Mouse (Mus musculus) stomach, embryonic 15.5 days (tissue): ENCODE measurements around the gene Gm15737. TPM values are rescaled to one million over a fixed set of nuclear protein-coding genes. Genes with fewer than 3 reads are reported as not detected.

Source experiments
- ATAC-seq: fragments of 200-750 bp; cut with Nextera tagmentation; 2 replicates; pipeline ENCODE4 v1.8.0; 2017; ENCODE audit warnings: low read depth, moderate number of reproducible peaks, moderate TSS enrichment; ENCODE audit not compliant: insufficient read depth, low FRiP score
- H3K27ac ChIP-seq: fragments of 300-500 bp; sonication (generic); 2 replicates; pipeline ENCODE4 v1.5.1; 2015; ENCODE audit warnings: mild to moderate bottlenecking, inconsistent platforms
- H3K27me3 ChIP-seq: fragments of 300-500 bp; sonication (generic); replicated peaks from 2 replicates; pipeline ENCODE4 v1.6.1; 2015; ENCODE audit warnings: inconsistent platforms
- H3K36me3 ChIP-seq: fragments of 300-500 bp; sonication (generic); 2 replicates; pipeline ENCODE4 v1.6.1; 2015; ENCODE audit warnings: inconsistent platforms
- H3K4me1 ChIP-seq: fragments of 300-500 bp; sonication (generic); 2 replicates; pipeline ENCODE4 v1.6.1; 2015; ENCODE audit warnings: inconsistent platforms
- H3K4me2 ChIP-seq: fragments of 300-500 bp; sonication (generic); 2 replicates; pipeline ENCODE4 v1.6.1; 2015; ENCODE audit warnings: mild to moderate bottlenecking, inconsistent platforms
- H3K4me3 ChIP-seq: fragments of 300-500 bp; sonication (generic); replicated peaks from 2 replicates; pipeline ENCODE4 v1.5.1; 2015; ENCODE audit warnings: inconsistent platforms
- H3K9ac ChIP-seq: fragments of 300-500 bp; sonication (generic); 2 replicates; pipeline ENCODE4 v1.6.1; 2015; ENCODE audit warnings: inconsistent platforms
- H3K9me3 ChIP-seq: fragments of 300-500 bp; sonication (generic); 2 replicates; pipeline ENCODE4 v1.6.1; 2016; ENCODE audit warnings: inconsistent platforms
- WGBS: fragments of 180-500 bp; shearing (Covaris S2); methylation state at CpG from one replicate; pipeline ENCODE4 v1.1.7; 2015; 5-methylcytosine and 5-hydroxymethylcytosine counted together
- polyA plus RNA-seq: library from polyadenylated mRNA; unstranded; fragments of >200 nt; fragmentation: Nextera tagmentation; extraction: Ambion mirVana; gene quantifications from 2 replicates; pipeline ENCODE4 v1.2.1, GENCODE M21; 2015

The Gm15737 gene
- polyA plus RNA-seq, 1 experiment from 2014 or later, result 0.05 TPM

GRCm38 (mm10) chr6:92910611-92911010, 41.5 kb downstream of the Gm15737 start:
- no peaks in the 10 kb centered on the region for H3K9me3 ChIP-seq
- H3K27ac ChIP-seq, result no peak overlapping the region
- H3K27me3 ChIP-seq, result no peaks in the 10 kb centered on the region
- no peak overlapping the region for H3K4me2 ChIP-seq
- peaks cover 3% of the 10 kb centered on the region for H3K36me3 ChIP-seq
- H3K4me1 ChIP-seq, result no peaks in the 10 kb centered on the region; the same call in 1 of the 2 replicates
- no peak for ATAC-seq
- H3K9ac ChIP-seq, result no peak overlapping the region
- 83% methylated on average over 3 of the region's 3 CpGs for WGBS
- H3K4me3 ChIP-seq, result no peak overlapping the region

- no peaks in the 10 kb centered on the region for H3K27me3 ChIP-seq
- no peaks in the 10 kb centered on the region for H3K36me3 ChIP-seq
- H3K27ac ChIP-seq, result no peak overlapping the region
- H3K4me2 ChIP-seq, result no peak overlapping the region
- H3K4me1 ChIP-seq, result peaks cover 4% of the 10 kb centered on the region
- no peak overlapping the region for H3K9ac ChIP-seq
- no peak overlapping the region for H3K4me3 ChIP-seq
- no peaks in the 10 kb centered on the region for H3K9me3 ChIP-seq
- no peak for ATAC-seq
- 54% methylated on average over 10 of the region's 10 CpGs for WGBS
These were observed 52.0 kb downstream of the Gm15737 start for GRCm38 (mm10) chr6:92920938-92921689.

- Histone ChIP-seq H3K27me3 (no peaks in the 10 kb centered on the region), H3K36me3 (no peaks in the 10 kb centered on the region), H3K27ac (no peak overlapping the region), H3K4me1 (peaks cover 4% of the 10 kb centered on the region), H3K4me3 (no peak overlapping the region), H3K9me3 (no peaks in the 10 kb centered on the region), H3K4me2 (no peak overlapping the region), H3K9ac (no peak overlapping the region)
- 25% methylated on average over 4 of the region's 4 CpGs for WGBS
- ATAC-seq, result no peak
These were observed 52.7 kb downstream of the Gm15737 start for GRCm38 (mm10) chr6:92921843-92922242.

- 63% methylated on average over 8 of the region's 8 CpGs for WGBS
- Histone ChIP-seq H3K27me3 (no peaks in the 10 kb centered on the region), H3K27ac (no peak overlapping the region)
These were observed 55.4 kb downstream of the Gm15737 start for GRCm38 (mm10) chr6:92924536-92924935.

GRCm38 (mm10) chr6:92928261-92928660, 59.1 kb downstream of the Gm15737 start:
- ATAC-seq, result no peak
- 76% methylated on average over 5 of the region's 5 CpGs for WGBS

More at GRCm38 (mm10) chr6:92924536-92924935, 55.4 kb downstream of the Gm15737 start:
- Histone ChIP-seq H3K9me3 (no peaks in the 10 kb centered on the region), H3K4me2 (no peak overlapping the region), H3K36me3 (no peaks in the 10 kb centered on the region), H3K4me1 (peaks cover 4% of the 10 kb centered on the region), H3K9ac (no peak overlapping the region), H3K4me3 (no peak overlapping the region)
- no peak for ATAC-seq

More at GRCm38 (mm10) chr6:92928261-92928660, 59.1 kb downstream of the Gm15737 start:
- H3K36me3 ChIP-seq, result no peaks in the 10 kb centered on the region
- H3K27me3 ChIP-seq, result no peaks in the 10 kb centered on the region
- H3K9me3 ChIP-seq, result no peaks in the 10 kb centered on the region
- no peak overlapping the region for H3K4me2 ChIP-seq
- no peak overlapping the region for H3K27ac ChIP-seq
- no peaks in the 10 kb centered on the region for H3K4me1 ChIP-seq
- no peak overlapping the region for H3K9ac ChIP-seq
- no peak overlapping the region for H3K4me3 ChIP-seq

Other genes starting within 250 kb of the Gm15737 start
- gene Prickle2, start 163.2 kb upstream of the Gm15737 start, polyA plus RNA-seq, result 7.7 and 8.5 TPM in 2 replicates
- gene A730049H05Rik, start 52.9 kb upstream of the Gm15737 start, polyA plus RNA-seq, result 0.49 and 0.61 TPM in 2 replicates
- 30.6 and 45.2 TPM in 2 replicates for gene Adamts9, start 74.1 kb downstream of the Gm15737 start, polyA plus RNA-seq